Mouse (Mus musculus): Measurements from ENCODE around the gene Borcs8. TPM values are rescaled to one million over a fixed set of nuclear protein-coding genes. Genes with fewer than 3 reads are reported as not detected.

Borcs8 gene
- polyA plus RNA-seq, 1 experiment from 2014 or later, result 80.3 TPM

- ChIA-PET CTCF (interaction anchor here (0.8 to 1.5 kb wide), 2 partner anchors 13 kb away, joined by 3 read pairs; no protein-coding TSS in a partner anchor), POLR2A (interaction anchor here (0.6 to 1.0 kb wide), 5 partner anchors 13 to 256 kb away, joined by 3 to 5 read pairs (median 4); partner anchors contain the start of gene Tssk6)
- DNase-seq (ENCODE audit: low read depth, low spot score) (no peak), ATAC-seq (peak; percentile 71)
- no peak for TF ChIP-seq CTCF (IDR thresholded peaks at IDR 0.05)
- in situ Hi-C loops (cut with MboI; ENCODE audit: low pct_unique_long_range_greater_than_20kb), result loop anchor here (25.0 kb wide), 1 partner anchor 246 kb away; the partner anchor contains the start of genes Ndufa13, Tssk6 and Yjefn3
- H3K27me3 ChIP-seq, result no peaks in the 10 kb centered on the region
Observed at GRCm38 (mm10) chr8:70158069-70158853, 19.0 kb downstream of the Borcs8 start.

DNA sequence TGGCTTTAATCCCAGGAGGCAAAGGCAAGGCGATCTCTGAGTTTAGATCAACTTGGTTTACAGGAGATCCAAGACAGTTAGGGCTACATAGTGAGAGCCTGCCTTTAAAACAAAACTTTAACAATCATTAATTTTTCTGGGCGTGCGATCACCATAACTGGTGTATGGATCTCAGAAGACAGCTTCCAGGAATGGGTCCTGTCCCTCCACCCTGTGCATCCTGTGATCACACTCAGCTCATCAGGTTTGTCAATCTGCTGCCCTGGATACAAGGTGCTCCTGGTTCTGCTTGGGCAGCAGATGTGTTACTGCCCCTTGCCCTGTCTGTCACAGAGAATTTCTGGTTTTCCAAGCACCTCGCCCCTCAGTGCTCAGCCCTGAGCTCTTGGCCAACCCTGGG is 19.9 kb downstream of the Borcs8 start:
- peaks cover 7% of the 10 kb centered on the region for H3K27me3 ChIP-seq
- ATAC-seq (no peak), DNase-seq (ENCODE audit: low read depth, low spot score) (no peak)
- in situ Hi-C loops (cut with MboI; ENCODE audit: low pct_unique_long_range_greater_than_20kb), result loop anchor here (25.0 kb wide), 1 partner anchor 247 kb away; the partner anchor contains the start of genes Ndufa13, Tssk6 and Yjefn3
- TF ChIP-seq CTCF (IDR thresholded peaks at IDR 0.05), result no peak
- ChIA-PET CTCF (interaction anchor here (1.3 kb wide), 1 partner anchor 12 kb away, joined by 3 read pairs; no protein-coding TSS in a partner anchor), POLR2A (interaction anchor here (0.9 to 1.0 kb wide), 2 partner anchors 12 to 54 kb away, joined by 3 to 4 read pairs; no protein-coding TSS in a partner anchor)

DNA sequence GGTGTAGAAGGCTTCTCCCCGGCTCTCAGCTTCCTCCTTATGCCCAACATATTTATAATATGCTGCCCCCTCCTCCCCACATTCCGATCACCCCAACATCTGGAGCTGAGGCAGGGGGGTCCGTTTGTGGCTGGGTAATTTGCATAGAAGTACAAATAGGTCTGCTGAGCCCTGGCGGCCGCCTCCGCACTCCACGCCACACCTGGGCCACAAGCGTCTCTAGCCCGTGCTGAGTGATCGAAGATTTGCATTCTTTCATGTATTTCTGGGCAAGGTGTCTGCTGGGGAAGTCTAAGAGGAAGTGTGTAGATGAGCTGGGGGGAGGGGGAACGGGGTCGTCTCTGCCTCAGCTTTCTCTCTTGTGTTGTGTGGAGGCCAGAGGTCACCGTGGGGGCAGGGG is 20.7 kb downstream of the Borcs8 start:
- ATAC-seq (no peak), DNase-seq (ENCODE audit: low read depth, low spot score) (no peak)
- in situ Hi-C loops (cut with MboI; ENCODE audit: low pct_unique_long_range_greater_than_20kb), result loop anchor here (5.0 to 25.0 kb wide), 2 partner anchors 63 to 248 kb away; partner anchors contain the start of genes Ndufa13, Tssk6 and Yjefn3
- peaks cover 7% of the 10 kb centered on the region for H3K27me3 ChIP-seq
- no peak for TF ChIP-seq CTCF (IDR thresholded peaks at IDR 0.05)
- CTCF ChIA-PET, result interaction anchor here (1.3 kb wide), 1 partner anchor 11 kb away, joined by 3 read pairs; no protein-coding TSS in a partner anchor
- POLR2A ChIA-PET, result interaction anchor here (0.6 kb wide), 1 partner anchor 327 kb away, joined by 3 read pairs; no protein-coding TSS in a partner anchor

- peaks cover 7% of the 10 kb centered on the region for H3K27me3 ChIP-seq
- no peak for ATAC-seq
- no peak for DNase-seq (ENCODE audit: low read depth, low spot score)
- TF ChIP-seq CTCF (IDR thresholded peaks at IDR 0.05), result no peak
- in situ Hi-C loops (cut with MboI; ENCODE audit: low pct_unique_long_range_greater_than_20kb), result loop anchor here (5.0 to 25.0 kb wide), 2 partner anchors 66 to 251 kb away; partner anchors contain the start of genes Ndufa13, Tssk6 and Yjefn3
- ChIA-PET POLR2A (no interaction called here), CTCF (no interaction called here)
Observed at GRCm38 (mm10) chr8:70163316-70163715, 24.0 kb downstream of the Borcs8 start.

- no peak for DNase-seq (ENCODE audit: low read depth, low spot score)
- TF ChIP-seq CTCF (IDR thresholded peaks at IDR 0.05), result no peak
- peak; percentile 48 for ATAC-seq
- in situ Hi-C loops (cut with MboI; ENCODE audit: low pct_unique_long_range_greater_than_20kb), result loop anchor here (25.0 kb wide), 1 partner anchor 254 kb away; the partner anchor contains the start of genes Ndufa13, Tssk6 and Yjefn3
- CTCF ChIA-PET, result interaction anchor here (0.7 to 1.0 kb wide), 4 partner anchors 12 to 36 kb away, joined by 3 read pairs; no protein-coding TSS in a partner anchor
- peaks cover 7% of the 10 kb centered on the region for H3K27me3 ChIP-seq
- POLR2A ChIA-PET, result interaction anchor here (0.5 kb wide), 1 partner anchor 130 kb away, joined by 4 read pairs; no protein-coding TSS in a partner anchor
Observed at GRCm38 (mm10) chr8:70166504-70167110, 27.3 kb downstream of the Borcs8 start.

DNA sequence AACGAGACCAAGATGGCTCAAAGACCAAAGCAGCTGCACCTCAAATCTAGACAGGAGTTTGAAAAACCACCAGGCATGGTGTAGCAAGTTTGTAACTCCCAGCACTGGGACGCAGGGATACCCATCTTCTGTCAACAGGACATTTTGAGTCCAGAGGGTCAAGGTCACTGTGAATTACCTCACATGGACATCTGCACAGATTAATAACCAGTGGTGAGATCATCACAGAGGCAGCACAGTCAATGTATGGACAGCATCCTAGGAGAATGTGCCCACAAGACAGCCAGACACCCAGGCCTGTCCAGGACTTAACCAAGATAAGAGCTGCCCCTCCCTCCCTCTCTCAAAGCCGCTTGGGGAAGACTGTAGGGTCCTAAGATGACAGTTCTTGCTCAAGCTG is 30.8 kb downstream of the Borcs8 start:
- no peak for TF ChIP-seq CTCF (IDR thresholded peaks at IDR 0.05)
- ChIA-PET CTCF (no interaction called here), POLR2A (no interaction called here)
- in situ Hi-C loops (cut with MboI; ENCODE audit: low pct_unique_long_range_greater_than_20kb), result loop anchor here (25.0 kb wide), 1 partner anchor 258 kb away; the partner anchor contains the start of genes Ndufa13, Tssk6 and Yjefn3
- ATAC-seq (no peak), DNase-seq (ENCODE audit: low read depth, low spot score) (no peak)
- H3K27me3 ChIP-seq, result no peaks in the 10 kb centered on the region

DNA sequence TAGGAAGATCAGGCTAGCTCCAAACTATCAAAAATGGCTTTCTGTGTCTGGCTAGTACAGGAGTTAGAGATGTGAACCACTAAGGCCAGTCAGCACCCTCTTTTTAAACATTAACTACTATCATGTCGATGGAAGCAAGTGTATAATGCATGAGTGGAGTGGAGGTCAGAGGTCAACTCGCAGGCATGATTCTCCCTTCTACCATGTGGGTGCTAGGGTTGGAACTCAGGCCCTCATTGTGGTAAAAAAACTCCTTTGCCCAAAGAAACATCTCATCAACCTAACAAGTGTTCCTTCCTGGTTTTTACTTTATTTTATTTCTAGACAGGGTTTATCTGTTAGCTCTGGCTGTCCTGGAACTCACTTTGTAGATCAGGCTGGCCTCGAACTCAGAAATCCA is 31.4 kb downstream of the Borcs8 start:
- in situ Hi-C loops (cut with MboI; ENCODE audit: low pct_unique_long_range_greater_than_20kb), result loop anchor here (25.0 kb wide), 1 partner anchor 258 kb away; the partner anchor contains the start of genes Ndufa13, Tssk6 and Yjefn3
- DNase-seq (ENCODE audit: low read depth, low spot score), result no peak
- TF ChIP-seq CTCF (IDR thresholded peaks at IDR 0.05), result no peak
- POLR2A ChIA-PET, result interaction anchor here (1.4 kb wide), 1 partner anchor 12 kb away, joined by 4 read pairs; no protein-coding TSS in a partner anchor
- H3K27me3 ChIP-seq, result no peaks in the 10 kb centered on the region
- no peak for ATAC-seq
- CTCF ChIA-PET, result interaction anchor here (0.8 to 1.3 kb wide), 2 partner anchors 11 to 13 kb away, joined by 3 read pairs; no protein-coding TSS in a partner anchor

DNA sequence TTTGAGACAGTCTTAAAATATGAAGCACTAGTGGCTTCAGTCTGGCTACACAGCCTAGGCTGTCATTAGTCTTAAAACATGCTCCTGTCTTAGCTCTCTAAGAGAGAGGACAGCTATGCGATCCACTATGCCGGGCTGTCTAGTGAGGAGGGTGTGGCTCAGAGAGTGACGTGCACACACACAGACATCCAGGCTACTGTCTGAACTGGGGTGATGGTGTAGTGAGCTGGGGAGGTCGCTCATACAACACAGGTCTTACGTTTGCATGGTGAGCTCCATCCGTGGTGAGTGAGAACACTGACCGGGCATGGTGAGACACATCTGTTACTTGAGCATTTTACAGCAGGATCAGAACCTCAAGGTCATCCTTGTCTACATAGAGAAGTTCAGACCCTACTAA is 31.9 kb downstream of the Borcs8 start:
- no peak for TF ChIP-seq CTCF (IDR thresholded peaks at IDR 0.05)
- H3K27me3 ChIP-seq, result no peaks in the 10 kb centered on the region
- DNase-seq (ENCODE audit: low read depth, low spot score) (no peak), ATAC-seq (no peak)
- in situ Hi-C loops (cut with MboI; ENCODE audit: low pct_unique_long_range_greater_than_20kb), result loop anchor here (25.0 kb wide), 1 partner anchor 259 kb away; the partner anchor contains the start of genes Ndufa13, Tssk6 and Yjefn3
- ChIA-PET POLR2A (interaction anchor here (1.4 to 1.8 kb wide), 2 partner anchors 10 to 12 kb away, joined by 4 to 5 read pairs; no protein-coding TSS in a partner anchor), CTCF (interaction anchor here (0.8 to 1.4 kb wide), 3 partner anchors 11 to 29 kb away, joined by 3 to 4 read pairs (median 3); no protein-coding TSS in a partner anchor)

- DNase-seq (ENCODE audit: low read depth, low spot score), result peak; percentile 71
- H3K27me3 ChIP-seq, result no peaks in the 10 kb centered on the region
- in situ Hi-C loops (cut with MboI; ENCODE audit: low pct_unique_long_range_greater_than_20kb), result loop anchor here (25.0 kb wide), 1 partner anchor 260 kb away; the partner anchor contains the start of genes Ndufa13, Tssk6 and Yjefn3
- ChIA-PET POLR2A (interaction anchor here (0.5 to 1.8 kb wide), 3 partner anchors 9 to 274 kb away, joined by 3 to 5 read pairs (median 4); no protein-coding TSS in a partner anchor), CTCF (interaction anchor here (1.3 to 1.4 kb wide), 3 partner anchors 14 to 28 kb away, joined by 3 to 4 read pairs (median 3); no protein-coding TSS in a partner anchor)
- peak; percentile 95 for ATAC-seq
- TF ChIP-seq CTCF (IDR thresholded peaks at IDR 0.05), result no peak
Observed at GRCm38 (mm10) chr8:70172043-70172681, 32.9 kb downstream of the Borcs8 start, which contains the start of gene Tmem161a. Tmem161a (plus strand) TSS chr8:70172356.
